Mouse (Mus musculus) testis, adult 2 months (tissue): ENCODE results near the gene Gadl1.

Experiments
- CTCF ChIP-seq: fragments of 200-500 bp; IDR thresholded peaks from 2 replicates; pipeline ENCODE4 v1.5.1; 2012; ENCODE audit warnings: low read depth, mild to moderate bottlenecking, inconsistent platforms, low read length, moderate library complexity; ENCODE audit not compliant: control insufficient read depth, insufficient read depth, insufficient replicate concordance
- POLR2A ChIP-seq: fragments of 200-500 bp; IDR thresholded peaks from 2 replicates; pipeline ENCODE4 v1.6.1; 2012; ENCODE audit warnings: low read depth, mild to moderate bottlenecking, inconsistent platforms, low read length, moderate library complexity; ENCODE audit not compliant: control insufficient read depth

DNA sequence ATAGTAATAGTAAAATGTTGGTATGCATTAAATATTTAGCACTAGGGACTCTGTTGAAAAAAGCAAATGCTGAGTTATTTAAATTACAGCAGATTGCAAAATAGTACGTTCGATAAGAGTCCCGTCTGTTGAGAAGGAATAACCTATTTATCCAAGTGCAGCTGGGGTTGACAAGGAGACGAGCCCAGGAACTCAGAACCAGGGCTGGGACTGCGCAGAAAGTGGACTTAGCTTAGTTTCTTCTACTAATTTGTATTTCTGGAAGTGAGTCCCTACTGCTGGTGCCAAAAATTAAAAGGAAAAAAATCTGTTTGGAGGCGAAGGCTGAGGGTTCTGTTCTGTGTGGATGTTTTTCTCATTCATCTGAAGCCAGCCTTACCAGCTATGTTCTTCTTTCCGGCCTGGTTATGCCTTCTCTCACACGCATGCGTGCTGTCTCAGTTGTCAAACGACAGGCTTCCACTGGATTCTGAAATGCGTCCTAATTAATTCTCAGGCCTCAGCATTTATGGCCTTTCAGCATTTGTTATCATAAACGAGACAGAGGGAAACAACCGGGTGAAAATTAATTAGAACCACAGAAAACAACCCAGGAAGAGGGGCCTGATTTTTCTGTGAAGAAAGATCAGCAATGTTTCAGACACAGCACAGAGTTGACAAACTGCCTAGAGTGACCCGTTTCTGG, 6.5 kb downstream of the Gadl1 start:
- no peak for TF ChIP-seq POLR2A
- TF ChIP-seq CTCF = no peak
